Comparison of ENCODE assay signal across 24 mouse cellular contexts in the genomic region with DNA sequence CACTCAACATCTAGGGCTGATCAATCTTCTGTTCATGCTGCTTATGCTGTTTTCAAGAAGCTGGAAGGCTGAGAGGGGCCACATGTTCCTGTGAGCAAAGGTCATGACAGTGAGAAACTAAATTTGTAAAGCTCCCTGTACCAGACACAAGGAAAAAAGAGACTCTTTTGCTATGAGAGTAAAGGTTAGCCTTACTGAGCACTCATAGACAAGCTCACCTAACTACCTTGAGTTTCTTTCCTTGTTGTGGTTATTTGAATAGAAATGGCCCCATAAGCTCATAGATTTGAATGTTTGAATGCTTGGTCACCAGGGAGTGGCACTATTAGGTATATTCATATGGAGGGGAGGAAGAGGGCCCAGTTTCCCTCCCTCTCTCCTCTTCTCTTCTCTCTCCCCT. TPM values are rescaled to one million over a fixed set of nuclear protein-coding genes. Genes with fewer than 3 reads are reported as not detected.
DNase-seq lines count a peak whose midpoint lies in the region; ATAC-seq and TF ChIP-seq lines count a peak whose summit lies in the region.
"Had no signal": no experiment of that assay in that cellular context is flagged by ENCODE, and none has a peak within 500 bp of the region (broad histone marks: within the 10 kb centered on the region; RNA-seq: fewer than 3 reads in every experiment).

No protein-coding gene starts in this region.

- peaks cover 6% of the 10 kb centered on the region; the same call in 1 of the 2 replicates for H3K4me1 ChIP-seq in kidney, adult 2 months (ENCODE audit: control insufficient read depth, insufficient read depth, low read length)
- no peaks in the 10 kb centered on the region for H3K4me1 ChIP-seq in kidney, embryonic 16.5 days (ENCODE audit: insufficient read depth, low read length)
- 0 out of 2 replicates have a peak, but pooled peaks cover 3% of the 10 kb centered on the region for H3K4me1 ChIP-seq in lung, embryonic 16.5 days (replicated peaks; ENCODE audit: control insufficient read depth, insufficient read depth, low read length)
- 0 out of 2 replicates have a peak, but pooled peaks cover 7% of the 10 kb centered on the region for H3K4me1 ChIP-seq in intestine, postnatal 0 days (replicated peaks; ENCODE audit: control insufficient read depth, insufficient read depth, low read length)
- no peaks in the 10 kb centered on the region for H3K4me1 ChIP-seq in stomach, postnatal 0 days (replicated peaks; ENCODE audit: control insufficient read depth, insufficient read depth)
- no peaks in the 10 kb centered on the region for H3K4me1 ChIP-seq in forebrain, embryonic 16.5 days (replicated peaks; ENCODE audit: control insufficient read depth, insufficient read depth, low read length)
- H3K4me1 ChIP-seq: embryonic facial prominence, embryonic 12.5 days; embryonic facial prominence, embryonic 15.5 days; heart, embryonic 10.5 days had no signal

- H3K27me3 ChIP-seq in kidney, adult 2 months (replicated peaks; ENCODE audit: control insufficient read depth, insufficient read depth, low read length) = no peaks in the 10 kb centered on the region
- H3K27me3 ChIP-seq in kidney, embryonic 16.5 days (ENCODE audit: insufficient read depth, low read length) = no peaks in the 10 kb centered on the region
- no peaks in the 10 kb centered on the region for H3K27me3 ChIP-seq in lung, embryonic 16.5 days (ENCODE audit: control insufficient read depth, insufficient read depth, low read depth, low read length)
- no peaks in the 10 kb centered on the region for H3K27me3 ChIP-seq in intestine, postnatal 0 days (replicated peaks; ENCODE audit: control insufficient read depth, insufficient read depth, low read length)
- no peaks in the 10 kb centered on the region for H3K27me3 ChIP-seq in stomach, postnatal 0 days (ENCODE audit: control insufficient read depth, insufficient read depth, low read length)
- H3K27me3 ChIP-seq in forebrain, embryonic 16.5 days (replicated peaks; ENCODE audit: control insufficient read depth, insufficient read depth, low read length) = no peaks in the 10 kb centered on the region
- H3K27me3 ChIP-seq: embryonic facial prominence, embryonic 12.5 days; embryonic facial prominence, embryonic 15.5 days; heart, embryonic 13.5 days had no signal

- ATAC-seq in kidney, embryonic 16.5 days (ENCODE audit: low FRiP score, low TSS enrichment) = no peak
- no peak for ATAC-seq in lung, embryonic 16.5 days (ENCODE audit: low read depth)
- ATAC-seq in intestine, postnatal 0 days = peak; percentile 77
- ATAC-seq in stomach, postnatal 0 days (ENCODE audit: low FRiP score, low TSS enrichment) = peak; percentile 90
- no peak for ATAC-seq in forebrain, embryonic 16.5 days
- ATAC-seq: activated CD4-positive, CD25-positive, alpha-beta regulatory T cell, adult 4 months; forebrain, embryonic 14.5 days had no signal

- no peak for TF ChIP-seq CTCF in kidney, adult 2 months (conservative IDR thresholded peaks at IDR 0.05; ENCODE audit: insufficient read depth, insufficient read length, low read depth, low read length)
- no peak for TF ChIP-seq CTCF in intestine, postnatal 0 days (IDR thresholded peaks at IDR 0.05; ENCODE audit: low read depth)
- TF ChIP-seq CTCF in stomach, postnatal 0 days (IDR thresholded peaks at IDR 0.05; ENCODE audit: low read depth) = no peak

- no peak overlapping the region for H3K27ac ChIP-seq in kidney, adult 2 months (ENCODE audit: insufficient read depth, low read depth, low read length)
- H3K27ac ChIP-seq in kidney, embryonic 16.5 days (ENCODE audit: low read length) = no peak overlapping the region
- H3K27ac ChIP-seq in lung, embryonic 16.5 days (ENCODE audit: low read length) = 0 out of 2 replicates have a peak overlapping the region, but pooled peaks have one; percentile 27
- peak overlapping the region; percentile 75 for H3K27ac ChIP-seq in intestine, postnatal 0 days (ENCODE audit: low read depth, low read length)
- H3K27ac ChIP-seq in stomach, postnatal 0 days (replicated peaks) = peak overlapping the region; percentile 61; the same call in 1 of the 2 replicates
- H3K27ac ChIP-seq in forebrain, embryonic 16.5 days (ENCODE audit: low read length) = no peak overlapping the region
- H3K27ac ChIP-seq: embryonic facial prominence, embryonic 12.5 days; embryonic facial prominence, embryonic 15.5 days; heart, embryonic 10.5 days; heart, embryonic 13.5 days; hindbrain, embryonic 14.5 days had no signal

- H3K9me3 ChIP-seq in kidney, embryonic 16.5 days (ENCODE audit: low read length) = no peaks in the 10 kb centered on the region
- H3K9me3 ChIP-seq in lung, embryonic 16.5 days (ENCODE audit: control insufficient read depth, low read length) = no peaks in the 10 kb centered on the region
- H3K9me3 ChIP-seq in intestine, postnatal 0 days (ENCODE audit: control insufficient read depth) = no peaks in the 10 kb centered on the region
- H3K9me3 ChIP-seq in stomach, postnatal 0 days (ENCODE audit: control insufficient read depth, low read length) = no peaks in the 10 kb centered on the region
- no peaks in the 10 kb centered on the region for H3K9me3 ChIP-seq in forebrain, embryonic 16.5 days (ENCODE audit: control insufficient read depth, low read length)
- H3K9me3 ChIP-seq: embryonic facial prominence, embryonic 12.5 days; embryonic facial prominence, embryonic 15.5 days; heart, embryonic 10.5 days; heart, embryonic 13.5 days had no signal

- no peak overlapping the region for H3K9ac ChIP-seq in kidney, embryonic 16.5 days (replicated peaks; ENCODE audit: low read length)
- H3K9ac ChIP-seq in lung, embryonic 16.5 days (ENCODE audit: low read length) = no peak overlapping the region
- H3K9ac ChIP-seq in intestine, postnatal 0 days (ENCODE audit: low read depth, low read length) = no peak overlapping the region
- H3K9ac ChIP-seq in stomach, postnatal 0 days (ENCODE audit: low read length) = no peak overlapping the region
- no peak overlapping the region for H3K9ac ChIP-seq in forebrain, embryonic 16.5 days (replicated peaks; ENCODE audit: low read depth, low read length)
- H3K9ac ChIP-seq: embryonic facial prominence, embryonic 12.5 days; embryonic facial prominence, embryonic 15.5 days; heart, embryonic 13.5 days; hindbrain, embryonic 14.5 days had no signal

- H3K36me3 ChIP-seq in kidney, adult 2 months (ENCODE audit: control insufficient read depth, insufficient read depth, low read length) = no peaks in the 10 kb centered on the region
- peaks cover 20% of the 10 kb centered on the region for H3K36me3 ChIP-seq in kidney, embryonic 16.5 days (ENCODE audit: insufficient read depth, low read length)
- H3K36me3 ChIP-seq in lung, embryonic 16.5 days (ENCODE audit: control insufficient read depth, insufficient read depth, low read length) = peaks cover 18% of the 10 kb centered on the region
- H3K36me3 ChIP-seq in intestine, postnatal 0 days (ENCODE audit: control insufficient read depth, insufficient read depth) = 0 out of 2 replicates have a peak, but pooled peaks cover 7% of the 10 kb centered on the region
- peaks cover 4% of the 10 kb centered on the region; the same call in 1 of the 2 replicates for H3K36me3 ChIP-seq in stomach, postnatal 0 days (ENCODE audit: control insufficient read depth, insufficient read depth, low read length)
- peaks cover 3% of the 10 kb centered on the region; the same call in 1 of the 2 replicates for H3K36me3 ChIP-seq in forebrain, embryonic 16.5 days (ENCODE audit: control insufficient read depth, insufficient read depth)

- no peak for TF ChIP-seq POLR2A in kidney, adult 2 months (IDR thresholded peaks at IDR 0.05; ENCODE audit: low read depth, low read length)

- TF ChIP-seq EP300 in stomach, postnatal 0 days (optimal IDR thresholded peaks at IDR 0.05) = no peak

- no peak overlapping the region for H3K4me3 ChIP-seq in kidney, adult 2 months (ENCODE audit: insufficient read depth, low read depth, low read length)
- H3K4me3 ChIP-seq in kidney, embryonic 16.5 days (ENCODE audit: low read length) = no peak overlapping the region
- H3K4me3 ChIP-seq in lung, embryonic 16.5 days (ENCODE audit: low read length) = no peak overlapping the region
- no peak overlapping the region for H3K4me3 ChIP-seq in intestine, postnatal 0 days (ENCODE audit: low read depth, low read length)
- H3K4me3 ChIP-seq in stomach, postnatal 0 days (ENCODE audit: low read depth, low read length) = no peak overlapping the region
- H3K4me3 ChIP-seq in forebrain, embryonic 16.5 days (replicated peaks; ENCODE audit: low read length) = no peak overlapping the region
- H3K4me3 ChIP-seq: embryonic facial prominence, embryonic 12.5 days; embryonic facial prominence, embryonic 15.5 days; heart, embryonic 10.5 days; heart, embryonic 13.5 days had no signal

- no peak overlapping the region for H3K4me2 ChIP-seq in kidney, embryonic 16.5 days (replicated peaks; ENCODE audit: low read depth, low read length)
- H3K4me2 ChIP-seq in lung, embryonic 16.5 days (ENCODE audit: low read depth, low read length) = no peak overlapping the region
- H3K4me2 ChIP-seq in intestine, postnatal 0 days (replicated peaks; ENCODE audit: low read depth) = peak overlapping the region; percentile 17; the same call in 1 of the 2 replicates
- H3K4me2 ChIP-seq in stomach, postnatal 0 days (replicated peaks; ENCODE audit: low read depth) = no peak overlapping the region
- no peak overlapping the region for H3K4me2 ChIP-seq in forebrain, embryonic 16.5 days (ENCODE audit: low read length)
- H3K4me2 ChIP-seq: embryonic facial prominence, embryonic 12.5 days; embryonic facial prominence, embryonic 15.5 days; heart, embryonic 13.5 days; hindbrain, embryonic 14.5 days had no signal

- DNase-seq in kidney, adult 2 months = peak; percentile 46
- no peak for DNase-seq in lung, adult 18-20 months
- no peak for DNase-seq in stomach, postnatal 0 days (ENCODE audit: low spot score)
- no peak for DNase-seq in heart, adult 8-10 months (ENCODE audit: low spot score)
- DNase-seq: adrenal gland, adult 8-10 months; adrenal gland, postnatal 25 days; cerebellum, adult 18-20 months; cerebellum, adult 9-10 months; cerebellum, postnatal 25 days; gastrocnemius, postnatal 25 days; heart, adult 18-20 months; heart, postnatal 14 days; heart, postnatal 4 days had no signal

RNA-seq across cellular contexts. Expression of gene Ccdc116, which starts 20.1 kb away (rescaled TPM):
- polyA plus RNA-seq in kidney, adult 2 months (2012; rRNA removed) = 0.74 and 0.92 TPM in 2 replicates
- 0.31 and 0.36 TPM in 2 replicates for polyA plus RNA-seq in kidney, embryonic 16.5 days (2015; fragmentation: Nextera tagmentation; extraction: Ambion mirVana)
- polyA plus RNA-seq in lung, embryonic 16.5 days (2015; fragmentation: Nextera tagmentation; extraction: Ambion mirVana) = 0.20 and 0.44 TPM in 2 replicates
- polyA plus RNA-seq in intestine, postnatal 0 days (2015; fragmentation: Nextera tagmentation; extraction: Ambion mirVana) = 1.7 and 2.0 TPM in 2 replicates
- polyA plus RNA-seq in stomach, postnatal 0 days (2015; fragmentation: Nextera tagmentation; extraction: Ambion mirVana) = 1.8 and 2.1 TPM in 2 replicates
- total RNA-seq in heart, adult 8-10 months (2022) = under 1 TPM in 2 of 4 experiments, not detected in 2; 0.31 to 0.33 TPM
- 1.7 and 2.4 TPM in 2 replicates for polyA plus RNA-seq in forebrain, embryonic 16.5 days (2015; fragmentation: Nextera tagmentation; extraction: Ambion mirVana)

RNA-seq across cellular contexts. Expression of gene Ydjc, which starts 22.8 kb away (rescaled TPM):
- polyA plus RNA-seq in kidney, adult 2 months (2012; rRNA removed) = 7.5 and 8.5 TPM in 2 replicates
- polyA plus RNA-seq in kidney, embryonic 16.5 days (2015; fragmentation: Nextera tagmentation; extraction: Ambion mirVana) = 7.2 and 7.8 TPM in 2 replicates
- polyA plus RNA-seq in lung, embryonic 16.5 days (2015; fragmentation: Nextera tagmentation; extraction: Ambion mirVana) = 6.1 and 6.2 TPM in 2 replicates
- 24.6 and 28.8 TPM in 2 replicates for polyA plus RNA-seq in intestine, postnatal 0 days (2015; fragmentation: Nextera tagmentation; extraction: Ambion mirVana)
- 19.8 and 21.3 TPM in 2 replicates for polyA plus RNA-seq in stomach, postnatal 0 days (2015; fragmentation: Nextera tagmentation; extraction: Ambion mirVana)
- total RNA-seq in heart, adult 8-10 months (2022) = 1 to 10 TPM; 1.8 to 2.6 (median 2.3) TPM
- 26.2 and 32.9 TPM in 2 replicates for polyA plus RNA-seq in forebrain, embryonic 16.5 days (2015; fragmentation: Nextera tagmentation; extraction: Ambion mirVana)

RNA-seq across cellular contexts. Expression of gene Sdf2l1, which starts 35.0 kb away (rescaled TPM):
- polyA plus RNA-seq in kidney, adult 2 months (2012; rRNA removed) = 22.8 and 25.2 TPM in 2 replicates
- 95.5 and 105 TPM in 2 replicates for polyA plus RNA-seq in kidney, embryonic 16.5 days (2015; fragmentation: Nextera tagmentation; extraction: Ambion mirVana)
- polyA plus RNA-seq in lung, embryonic 16.5 days (2015; fragmentation: Nextera tagmentation; extraction: Ambion mirVana) = 85.6 and 88.8 TPM in 2 replicates
- 67.9 and 70.3 TPM in 2 replicates for polyA plus RNA-seq in intestine, postnatal 0 days (2015; fragmentation: Nextera tagmentation; extraction: Ambion mirVana)
- 170 and 176 TPM in 2 replicates for polyA plus RNA-seq in stomach, postnatal 0 days (2015; fragmentation: Nextera tagmentation; extraction: Ambion mirVana)
- 10 to 100 TPM; 11.8 to 26.0 (median 12.9) TPM for total RNA-seq in heart, adult 8-10 months (2022)
- 36.8 and 40.3 TPM in 2 replicates for polyA plus RNA-seq in forebrain, embryonic 16.5 days (2015; fragmentation: Nextera tagmentation; extraction: Ambion mirVana)

RNA-seq across cellular contexts. Expression of gene Ube2l3, which starts 35.3 kb away (rescaled TPM):
- 64.6 and 73.6 TPM in 2 replicates for polyA plus RNA-seq in kidney, adult 2 months (2012; rRNA removed)
- 332 and 350 TPM in 2 replicates for polyA plus RNA-seq in kidney, embryonic 16.5 days (2015; fragmentation: Nextera tagmentation; extraction: Ambion mirVana)
- 330 and 339 TPM in 2 replicates for polyA plus RNA-seq in lung, embryonic 16.5 days (2015; fragmentation: Nextera tagmentation; extraction: Ambion mirVana)
- polyA plus RNA-seq in intestine, postnatal 0 days (2015; fragmentation: Nextera tagmentation; extraction: Ambion mirVana) = 294 and 319 TPM in 2 replicates
- 276 and 278 TPM in 2 replicates for polyA plus RNA-seq in stomach, postnatal 0 days (2015; fragmentation: Nextera tagmentation; extraction: Ambion mirVana)
- total RNA-seq in heart, adult 8-10 months (2022) = 100 to 1,000 TPM; 107 to 119 (median 114) TPM
- 298 and 325 TPM in 2 replicates for polyA plus RNA-seq in forebrain, embryonic 16.5 days (2015; fragmentation: Nextera tagmentation; extraction: Ambion mirVana)

RNA-seq across cellular contexts. Expression of gene Rimbp3, which starts 41.2 kb away (rescaled TPM):
- polyA plus RNA-seq in kidney, adult 2 months (2012; rRNA removed) = 0.05 and 0.08 TPM in 2 replicates
- 0.36 and 0.51 TPM in 2 replicates for polyA plus RNA-seq in kidney, embryonic 16.5 days (2015; fragmentation: Nextera tagmentation; extraction: Ambion mirVana)
- polyA plus RNA-seq in lung, embryonic 16.5 days (2015; fragmentation: Nextera tagmentation; extraction: Ambion mirVana) = 0.16 and 0.20 TPM in 2 replicates
- 0.14 and 0.21 TPM in 2 replicates for polyA plus RNA-seq in intestine, postnatal 0 days (2015; fragmentation: Nextera tagmentation; extraction: Ambion mirVana)
- polyA plus RNA-seq in stomach, postnatal 0 days (2015; fragmentation: Nextera tagmentation; extraction: Ambion mirVana) = 0.18 TPM in 2 replicates
- under 1 TPM in 3 of 4 experiments, not detected in 1; 0.14 to 0.44 (median 0.22) TPM for total RNA-seq in heart, adult 8-10 months (2022)
- 1.8 and 2.3 TPM in 2 replicates for polyA plus RNA-seq in forebrain, embryonic 16.5 days (2015; fragmentation: Nextera tagmentation; extraction: Ambion mirVana)
- total RNA-seq: gastrocnemius, postnatal 25 days had no signal
- polyA plus RNA-seq: activated CD4-positive, CD25-positive, alpha-beta regulatory T cell, adult 4 months had no signal

Comparison
In these comparisons a context has a peak if more than half of its experiments do, and no peak if none do; other contexts are left out.
1. H3K27ac ChIP-seq: peak in lung, embryonic 16.5 days (single experiment), intestine, postnatal 0 days (single experiment) and stomach, postnatal 0 days (single experiment); none in kidney, adult 2 months (single experiment), kidney, embryonic 16.5 days (single experiment) and forebrain, embryonic 16.5 days (single experiment).
2. ATAC-seq: peak in intestine, postnatal 0 days (single experiment) and stomach, postnatal 0 days (single experiment); none in kidney, embryonic 16.5 days (single experiment), lung, embryonic 16.5 days (single experiment) and forebrain, embryonic 16.5 days (single experiment).